Mouse (Mus musculus) splenic B cell, adult 2 months (primary cell): ENCODE data around the gene Cd40lg.

Source experiments
- DNase-seq: peaks from one replicate; pipeline ENCODE4 v3.0.0-alpha.2; 2011; ENCODE audit warnings: low read depth, low spot score
- H3K27me3 ChIP-seq: 2 replicates; pipeline ENCODE4 v1.6.1; 2012; ENCODE audit warnings: mild to moderate bottlenecking, low read length, moderate library complexity, mixed read lengths; ENCODE audit not compliant: control insufficient read depth, poor library complexity, insufficient read depth, severe bottlenecking
- H3K36me3 ChIP-seq: 2 replicates; pipeline ENCODE4 v1.6.1; 2012; ENCODE audit warnings: mild to moderate bottlenecking, low read length, moderate library complexity, mixed read lengths; ENCODE audit not compliant: control insufficient read depth, poor library complexity, insufficient read depth, severe bottlenecking

The Cd40lg gene

DNA sequence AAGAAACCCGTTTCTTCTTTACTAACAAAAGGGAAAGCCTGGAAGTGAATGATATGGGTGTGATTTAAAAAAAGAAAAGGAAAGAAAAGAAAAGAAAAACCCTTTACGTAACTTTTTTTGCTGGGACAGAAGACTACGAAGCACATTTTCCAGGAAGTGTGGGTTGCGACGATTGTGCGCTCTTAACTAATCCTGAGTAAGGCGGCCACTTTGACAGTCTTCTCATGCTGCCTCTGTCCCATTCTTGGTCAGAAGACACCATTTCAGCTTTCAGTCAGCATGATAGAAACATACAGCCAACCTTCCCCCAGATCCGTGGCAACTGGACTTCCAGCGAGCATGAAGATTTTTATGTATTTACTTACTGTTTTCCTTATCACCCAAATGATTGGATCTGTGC lies at the start of gene Cd40lg:
Cd40lg (plus strand) TSS at position 268 of the 400 bp plus-strand sequence.
- no peaks in the 10 kb centered on the region for H3K36me3 ChIP-seq
- no peak for DNase-seq
- H3K27me3 ChIP-seq, result no peaks in the 10 kb centered on the region

DNA sequence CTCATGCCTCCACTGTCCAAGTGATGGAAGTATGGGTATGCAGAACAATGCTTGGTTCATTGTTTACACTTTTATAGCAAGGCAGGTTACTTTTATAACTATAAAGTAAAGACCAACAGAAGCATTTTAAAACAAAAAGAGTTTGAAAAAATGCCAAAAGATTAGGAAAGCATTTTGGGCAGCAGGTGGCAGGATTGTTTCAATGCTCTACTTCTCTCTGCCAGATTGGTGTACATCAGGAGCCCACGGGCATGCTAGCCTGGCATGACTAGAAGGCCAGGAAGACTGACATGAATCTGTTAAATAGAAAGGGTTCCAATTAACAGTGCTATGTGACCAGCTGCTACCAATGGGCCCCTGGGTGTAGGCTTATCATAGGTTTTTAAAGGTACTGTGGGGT lies 45.4 kb upstream of the Cd40lg start:
- Histone ChIP-seq H3K27me3 (no peaks in the 10 kb centered on the region), H3K36me3 (no peaks in the 10 kb centered on the region)
- DNase-seq, result peak; percentile 31

DNA sequence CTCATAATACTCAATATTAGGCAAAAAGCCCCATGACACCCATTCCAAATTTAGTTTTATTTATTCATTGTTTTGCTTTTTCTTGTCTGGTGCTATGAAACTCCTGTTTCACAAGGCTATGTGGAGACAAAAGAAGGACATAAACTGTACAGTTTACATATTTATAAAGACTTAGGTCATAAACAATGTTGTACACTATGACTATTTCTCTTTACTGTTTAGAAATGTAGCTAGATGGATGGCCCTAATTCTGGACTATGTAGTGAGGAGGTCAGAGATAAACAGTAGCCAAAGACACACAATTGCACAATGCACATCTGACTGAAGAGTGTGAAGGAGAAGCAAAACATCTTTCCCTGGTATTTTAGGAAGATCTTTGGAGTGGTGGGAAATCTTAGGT lies 40.7 kb upstream of the Cd40lg start:
- Histone ChIP-seq H3K27me3 (no peaks in the 10 kb centered on the region), H3K36me3 (no peaks in the 10 kb centered on the region)
- DNase-seq, result no peak

DNA sequence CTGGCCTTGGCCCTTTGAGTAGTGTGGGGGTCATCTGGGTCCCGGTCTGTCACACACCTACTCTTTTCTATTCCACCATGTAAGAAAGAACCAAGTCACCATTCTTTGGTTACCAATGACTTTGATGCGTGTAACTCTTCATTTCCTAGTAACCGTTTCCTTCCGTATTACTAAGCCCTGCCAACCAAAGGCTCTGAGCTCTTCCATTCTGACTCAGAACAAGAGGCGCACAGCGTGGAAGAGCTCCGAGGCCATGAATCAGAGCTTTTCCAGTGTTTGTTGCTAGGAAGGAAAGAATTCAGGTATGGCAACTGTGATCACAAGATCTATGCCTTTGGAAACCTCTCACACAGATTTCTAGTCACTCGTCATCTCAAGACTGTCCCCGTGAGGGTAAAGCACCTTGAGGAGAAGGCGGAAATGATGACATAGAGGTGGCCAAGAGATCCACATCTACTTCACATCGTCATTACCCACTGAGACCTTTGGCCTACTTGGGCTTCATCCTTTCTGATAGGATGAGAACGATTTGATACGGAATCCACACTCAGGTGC lies 34.6 kb upstream of the Cd40lg start:
- Histone ChIP-seq H3K27me3 (no peaks in the 10 kb centered on the region), H3K36me3 (no peaks in the 10 kb centered on the region)
- no peak for DNase-seq

DNA sequence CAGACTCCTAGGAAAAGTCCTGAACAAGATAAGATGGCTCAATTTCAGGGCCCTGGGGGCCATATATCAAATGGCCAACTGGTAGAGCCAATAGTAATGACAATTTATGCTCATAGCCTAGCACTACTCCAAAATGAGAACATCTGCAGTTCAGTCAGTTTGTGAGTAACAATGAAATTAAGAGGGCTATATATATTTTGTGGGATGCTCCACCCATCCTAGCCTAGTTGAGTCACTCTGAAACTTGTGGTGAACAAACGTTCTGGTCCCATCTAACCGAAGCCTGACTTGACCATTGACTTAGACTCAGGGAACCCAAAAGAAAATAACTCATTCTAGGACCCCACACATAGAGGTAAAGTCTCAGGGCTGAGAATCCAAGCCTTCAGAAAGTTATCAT lies 29.5 kb upstream of the Cd40lg start:
- H3K36me3 ChIP-seq, result no peaks in the 10 kb centered on the region
- DNase-seq, result no peak
- H3K27me3 ChIP-seq, result no peaks in the 10 kb centered on the region

DNA sequence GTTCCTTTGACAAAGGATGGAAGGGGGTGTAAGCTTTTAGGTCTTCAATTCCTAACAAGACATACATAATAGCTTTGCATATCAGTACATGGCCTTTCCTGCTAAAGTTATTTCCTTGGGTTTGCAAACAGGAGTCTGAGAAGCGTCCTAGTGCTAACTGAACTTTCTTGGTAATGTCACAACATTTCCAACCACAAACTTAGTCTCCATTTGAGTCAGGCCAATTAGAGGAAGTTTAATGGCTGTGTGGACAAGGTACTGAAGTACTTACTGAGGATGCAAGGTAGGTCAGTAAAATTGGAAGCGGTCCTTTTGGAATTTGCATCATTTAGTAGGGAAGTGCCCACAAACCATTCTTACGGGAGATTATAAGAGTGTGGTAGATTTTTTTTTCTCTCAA lies 28.6 kb upstream of the Cd40lg start:
- no peaks in the 10 kb centered on the region for H3K36me3 ChIP-seq

DNA sequence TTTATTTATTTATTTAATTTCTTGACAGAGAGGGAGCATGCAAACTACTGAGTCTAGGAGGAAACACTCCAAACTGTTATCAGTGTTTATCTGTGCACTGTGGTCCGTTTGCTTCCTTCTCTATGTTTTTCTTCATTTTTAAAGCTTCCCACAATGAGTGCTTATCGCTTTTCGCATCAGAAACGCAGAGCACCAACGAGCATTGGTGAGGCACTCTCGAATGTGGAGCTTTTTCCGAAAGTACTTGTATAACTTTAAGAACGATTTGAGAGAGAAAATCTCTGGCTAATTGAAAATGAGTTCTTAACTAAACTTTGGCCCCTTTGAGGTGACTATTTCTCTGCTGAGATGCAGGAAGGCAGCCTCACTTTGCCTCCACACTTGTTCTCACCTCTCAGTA lies 24.6 kb upstream of the Cd40lg start:
- Histone ChIP-seq H3K27me3 (no peaks in the 10 kb centered on the region), H3K36me3 (no peaks in the 10 kb centered on the region)
- no peak for DNase-seq

More for the DNA sequence above, 28.6 kb upstream of the Cd40lg start:
- H3K27me3 ChIP-seq, result no peaks in the 10 kb centered on the region
- no peak for DNase-seq

DNA sequence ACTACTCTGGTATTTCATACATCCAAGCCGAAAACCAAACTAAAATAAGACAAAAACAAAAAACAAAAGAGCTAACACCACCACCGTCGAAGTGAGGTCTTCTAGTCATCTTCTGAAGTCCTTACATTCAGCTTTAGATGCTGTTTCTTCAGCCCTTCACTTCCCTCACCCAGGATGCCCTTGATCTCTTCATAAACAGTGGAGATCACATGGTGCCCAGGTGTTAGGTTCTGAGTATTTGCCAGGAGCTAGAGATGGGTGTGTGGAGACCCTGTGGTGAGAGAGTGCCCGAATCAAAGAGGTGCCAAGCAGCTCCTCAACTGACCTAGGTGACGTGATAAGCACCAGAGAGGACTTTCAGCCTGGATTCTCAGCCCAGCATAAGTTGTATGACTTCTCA lies 22.6 kb upstream of the Cd40lg start:
- Histone ChIP-seq H3K27me3 (no peaks in the 10 kb centered on the region), H3K36me3 (no peaks in the 10 kb centered on the region)
- no peak for DNase-seq

DNA sequence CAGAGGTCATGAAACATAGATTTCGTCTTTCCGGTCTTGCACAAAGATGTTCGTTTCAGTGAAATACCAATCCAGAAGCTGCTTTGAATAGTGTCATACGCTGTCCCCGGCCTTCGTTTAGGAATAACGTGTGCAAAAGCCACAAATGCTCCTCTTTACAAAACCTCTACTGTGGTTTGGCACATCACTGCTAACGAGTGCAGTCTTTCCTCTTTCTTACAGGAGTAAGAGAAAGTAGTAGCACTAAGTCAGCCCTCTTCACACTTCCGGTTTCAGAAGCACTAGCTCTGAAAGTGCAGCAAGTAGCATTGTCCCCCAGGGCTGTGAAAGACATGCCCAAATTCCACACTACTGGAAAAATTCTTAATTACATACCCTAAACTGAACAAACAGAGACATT lies 15.6 kb upstream of the Cd40lg start:
- Histone ChIP-seq H3K27me3 (no peaks in the 10 kb centered on the region), H3K36me3 (no peaks in the 10 kb centered on the region)
- DNase-seq, result peak; percentile 31

DNA sequence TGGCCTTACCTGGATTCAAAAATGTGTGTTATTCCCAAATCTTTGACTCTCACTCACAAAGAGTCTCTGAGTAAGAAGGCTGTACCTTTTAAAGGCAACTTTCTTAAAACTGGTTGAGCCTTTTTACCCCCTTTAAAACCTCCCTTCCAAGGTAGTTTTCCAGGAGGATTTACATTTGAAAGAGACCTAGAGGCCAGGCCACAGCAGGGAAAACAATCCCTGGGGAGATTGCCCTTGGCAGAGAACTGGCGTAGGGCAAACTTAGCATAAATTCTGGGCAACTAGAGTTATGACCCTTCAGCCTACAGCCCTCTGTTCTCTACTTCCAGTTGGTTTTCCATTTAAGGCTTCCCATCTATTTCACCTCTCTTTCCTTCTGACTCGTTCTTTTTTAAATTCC lies 13.9 kb upstream of the Cd40lg start:
- Histone ChIP-seq H3K36me3 (no peaks in the 10 kb centered on the region), H3K27me3 (no peaks in the 10 kb centered on the region)
- no peak for DNase-seq

DNA sequence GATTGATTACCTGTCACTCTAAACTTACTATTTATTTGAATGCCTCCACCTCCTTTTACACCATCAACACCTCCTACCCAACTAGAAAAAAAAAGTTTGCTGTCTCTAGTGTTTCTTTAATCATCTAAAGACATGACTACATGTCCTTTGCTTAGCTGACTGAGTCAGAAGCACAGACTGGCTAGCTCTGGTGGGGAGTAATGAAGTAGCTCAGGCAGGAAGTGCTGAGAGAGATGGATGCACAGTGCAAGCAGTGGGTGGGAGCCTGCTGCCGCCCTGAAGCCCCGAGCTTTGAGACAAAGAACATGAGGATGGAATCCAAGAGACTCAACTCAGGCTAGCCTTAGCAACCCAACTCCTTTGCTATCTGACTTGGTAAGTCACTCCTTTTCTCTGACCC lies 11.5 kb upstream of the Cd40lg start:
- no peak for DNase-seq
- H3K27me3 ChIP-seq, result no peaks in the 10 kb centered on the region
- no peaks in the 10 kb centered on the region for H3K36me3 ChIP-seq

DNA sequence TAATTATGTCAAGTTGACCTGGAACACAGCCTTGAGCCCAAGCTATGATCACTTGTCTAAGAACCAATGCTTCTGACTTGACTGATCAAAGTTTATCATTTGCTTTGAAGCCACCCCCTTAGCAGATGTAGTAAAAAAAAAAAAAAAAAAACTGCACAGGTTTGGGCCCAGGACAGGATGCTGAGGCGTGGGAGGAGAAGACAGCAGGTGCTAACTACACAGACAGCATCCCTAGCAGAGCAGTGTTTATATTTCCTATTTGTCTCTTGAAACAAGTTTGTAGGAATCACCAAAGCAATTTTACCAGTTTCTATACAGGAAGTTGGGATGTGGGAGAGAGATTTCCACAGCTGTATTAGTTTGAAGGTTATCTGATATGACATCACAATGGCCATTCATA lies 1.4 kb upstream of the Cd40lg start:
- no peak for DNase-seq
- no peaks in the 10 kb centered on the region for H3K36me3 ChIP-seq
- no peaks in the 10 kb centered on the region for H3K27me3 ChIP-seq

DNA sequence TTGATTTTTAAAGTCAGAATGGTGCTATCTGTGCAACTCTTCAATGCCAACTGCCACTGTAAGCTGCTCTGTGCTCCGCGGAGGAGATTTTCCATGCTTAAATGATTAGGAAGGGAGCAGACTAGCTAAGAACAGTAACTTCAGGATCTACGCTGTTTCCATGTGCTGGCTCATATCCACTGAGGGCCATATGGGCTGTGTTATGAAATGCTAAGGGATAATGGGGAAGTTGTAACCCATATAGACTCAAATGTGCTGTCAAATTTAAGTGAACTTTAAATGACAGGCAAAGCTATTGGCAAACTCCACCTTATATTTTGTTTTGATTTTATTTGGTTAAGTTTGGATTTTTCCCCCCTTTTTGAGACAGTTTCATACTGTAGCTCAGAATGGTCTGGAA lies 919 bp downstream of the Cd40lg start:
- DNase-seq, result no peak
- Histone ChIP-seq H3K27me3 (no peaks in the 10 kb centered on the region), H3K36me3 (no peaks in the 10 kb centered on the region)

DNA sequence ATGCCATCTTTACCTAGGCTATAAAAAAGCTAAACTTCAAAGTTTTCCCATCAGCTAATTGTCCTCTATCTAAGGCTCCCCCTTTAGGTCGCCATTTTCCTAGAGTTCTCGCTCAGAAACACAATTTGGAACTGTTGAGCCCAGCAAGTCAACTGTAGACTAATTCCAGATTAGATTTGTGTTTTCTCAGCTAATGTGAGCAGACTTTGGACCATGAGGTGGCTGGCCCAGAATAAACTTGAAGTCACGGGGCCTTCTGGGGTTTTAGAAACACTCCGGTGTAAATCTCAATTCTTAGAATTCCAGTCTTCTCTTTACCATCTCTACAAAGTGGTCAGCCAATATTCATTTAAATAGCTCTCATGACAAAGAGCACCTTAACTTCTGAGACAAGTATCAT lies 3.6 kb downstream of the Cd40lg start:
- no peaks in the 10 kb centered on the region for H3K27me3 ChIP-seq
- H3K36me3 ChIP-seq, result no peaks in the 10 kb centered on the region
- DNase-seq, result no peak

DNA sequence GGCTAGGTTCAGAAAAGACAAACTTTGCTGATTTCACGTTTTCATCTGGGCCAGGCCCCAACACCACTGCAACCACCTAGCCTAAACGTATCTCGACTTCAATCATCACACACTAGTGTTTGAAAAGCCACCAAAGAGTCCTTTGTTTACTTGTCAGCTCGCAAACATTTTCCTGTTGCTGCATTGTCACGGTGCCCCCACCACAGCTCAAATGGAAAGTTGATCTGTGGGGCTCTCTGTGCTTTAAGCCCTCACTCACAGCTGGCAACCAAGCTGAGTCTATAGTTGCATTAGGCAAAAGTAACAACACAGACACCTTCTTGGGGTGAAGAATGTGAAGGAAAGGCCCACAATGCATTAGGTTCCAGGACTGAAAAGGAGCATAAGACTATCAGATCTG lies 4.3 kb downstream of the Cd40lg start:
- no peak for DNase-seq
- no peaks in the 10 kb centered on the region for H3K36me3 ChIP-seq
- H3K27me3 ChIP-seq, result no peaks in the 10 kb centered on the region

DNA sequence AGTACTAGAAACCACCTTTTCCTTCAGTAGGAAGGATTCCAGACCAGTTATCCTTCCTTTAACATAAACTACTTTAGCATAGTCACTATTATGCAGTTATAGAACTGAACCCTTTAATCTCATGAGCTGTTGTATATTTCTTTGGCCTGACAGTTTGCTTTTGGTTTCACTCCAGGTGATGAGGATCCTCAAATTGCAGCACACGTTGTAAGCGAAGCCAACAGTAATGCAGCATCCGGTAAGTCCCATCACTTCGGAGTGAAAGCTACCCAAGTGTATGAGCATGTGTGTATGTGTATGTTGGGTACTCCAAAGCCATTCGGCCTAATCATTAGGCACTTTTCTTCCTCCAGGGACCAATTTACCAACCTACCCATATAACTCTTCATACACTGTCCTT lies 7.6 kb downstream of the Cd40lg start:
- DNase-seq, result no peak
- H3K36me3 ChIP-seq, result no peaks in the 10 kb centered on the region

More for the DNA sequence above, 7.6 kb downstream of the Cd40lg start:
- H3K27me3 ChIP-seq, result no peaks in the 10 kb centered on the region
